Mouse (Mus musculus) 3134 (cell line): ENCODE results near the gene Iqca.

Source experiments
- DNase-seq: peaks from one replicate; pipeline ENCODE4 v3.0.0-alpha.2; 2011; ENCODE audit warnings: low spot score; ENCODE audit not compliant: insufficient read length; ENCODE audit errors: extremely low read depth

Gene Iqca

DNA sequence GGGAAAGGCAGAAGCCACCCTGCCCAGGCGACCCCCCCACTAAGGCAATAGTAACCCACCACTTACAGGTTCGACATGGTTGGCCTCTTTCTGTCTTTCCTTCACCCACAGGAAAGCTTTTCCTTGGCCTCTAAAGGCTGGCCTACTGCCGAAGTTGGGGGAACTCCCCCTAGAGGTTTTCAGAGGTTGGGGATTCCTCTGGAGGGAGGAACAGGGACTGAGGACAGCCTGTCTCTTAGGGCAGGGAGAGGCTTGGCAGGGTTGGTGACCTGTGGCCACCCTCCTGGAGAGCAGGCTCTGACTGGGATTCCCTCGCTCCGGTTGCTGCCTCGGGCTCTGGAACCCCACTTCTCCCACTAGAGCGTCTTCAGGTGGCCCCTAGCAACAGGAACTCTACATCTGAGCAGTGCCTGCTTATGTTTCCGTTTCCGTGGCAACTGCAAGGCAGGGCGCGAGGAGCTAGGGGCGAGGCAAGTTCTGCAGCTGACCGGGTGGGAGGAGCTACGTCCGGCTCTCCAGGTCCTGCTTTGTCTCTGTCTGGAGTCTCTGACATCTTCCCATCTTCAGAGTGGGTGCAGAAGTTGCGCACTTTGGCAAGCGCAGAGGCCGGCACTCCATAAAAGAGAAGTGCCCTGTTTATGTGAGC is at the start of gene Iqca:
Iqca (minus strand) TSS at position 303 of the 646 bp plus-strand sequence.
- DNase-seq: peak; percentile 34

DNA sequence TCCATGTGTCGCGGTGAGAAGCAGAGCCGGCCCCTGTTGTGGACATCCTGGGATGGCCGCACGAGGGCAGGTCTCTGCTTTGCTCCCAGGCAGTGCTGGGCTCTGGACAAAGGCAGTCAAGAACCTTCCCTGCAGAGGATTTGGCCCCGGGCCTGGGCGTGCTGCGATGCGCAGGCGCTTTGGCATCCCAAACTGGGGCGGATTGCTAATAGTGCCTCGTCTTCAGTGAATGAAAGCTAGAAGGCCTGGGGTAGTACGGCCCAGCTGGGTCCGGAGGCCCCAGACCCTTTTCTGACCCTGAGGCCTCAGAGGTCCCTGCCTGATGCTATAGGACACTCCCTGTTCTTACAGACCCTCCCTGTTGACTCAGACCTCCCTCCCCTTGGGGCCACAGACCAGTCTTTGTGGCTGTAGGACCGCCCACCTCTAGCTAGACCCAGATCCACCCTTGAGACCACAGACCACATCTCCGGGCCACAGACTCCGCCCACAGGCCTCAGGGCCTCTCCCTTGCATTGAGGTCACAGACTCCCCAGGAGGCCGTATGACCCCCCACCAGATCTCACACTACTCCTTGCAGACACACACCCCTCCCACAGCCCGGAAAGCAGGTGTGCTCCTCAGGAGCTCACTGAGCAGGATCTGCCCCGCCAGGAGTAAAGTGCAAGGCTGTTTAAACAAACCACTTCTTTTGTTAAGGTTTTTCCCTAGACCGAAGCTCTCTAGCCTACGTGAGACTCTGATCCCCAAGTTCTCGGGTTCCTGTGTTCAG is 49.2 kb upstream of the Iqca start:
- DNase-seq: peak; percentile 35

DNA sequence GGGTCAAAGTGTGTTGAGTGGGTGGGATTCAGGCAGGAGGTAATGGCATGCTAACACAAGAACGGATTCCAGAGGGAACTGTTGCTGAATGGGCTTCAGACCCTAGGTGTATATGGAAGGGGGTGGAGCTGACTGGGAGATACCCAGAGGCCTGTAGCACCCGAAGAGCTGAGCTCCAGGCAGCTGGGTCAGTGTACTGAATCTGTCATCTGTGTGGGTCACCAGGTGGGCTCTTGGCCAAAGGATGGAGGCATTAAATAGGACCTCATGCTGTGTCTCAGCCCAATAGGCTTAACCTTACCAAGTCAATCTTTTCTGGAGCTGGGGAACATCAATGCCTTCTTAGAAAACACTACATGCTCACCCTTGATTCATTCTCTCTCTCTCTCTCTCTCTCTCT is 48.5 kb upstream of the Iqca start:
- DNase-seq: no peak

DNA sequence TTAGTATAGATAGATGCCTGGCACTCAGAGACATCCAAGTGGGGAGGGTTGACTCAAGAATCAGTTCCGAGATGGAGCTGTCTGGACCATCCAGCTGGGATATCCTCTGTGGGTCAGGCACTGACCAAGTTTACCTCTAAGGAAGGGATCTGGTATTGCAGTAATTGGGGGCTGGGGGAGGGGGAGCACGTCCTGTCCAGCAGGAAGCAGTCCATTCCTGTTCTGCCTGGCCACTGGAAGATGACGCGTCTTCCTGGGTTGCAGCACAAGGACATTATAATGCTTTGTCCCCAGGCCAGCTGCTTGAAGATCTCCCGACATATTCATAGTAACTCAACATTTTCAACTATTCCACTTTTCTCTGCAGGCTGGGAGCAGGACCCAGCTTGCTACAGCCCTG is 48.0 kb upstream of the Iqca start:
- no peak for DNase-seq

DNA sequence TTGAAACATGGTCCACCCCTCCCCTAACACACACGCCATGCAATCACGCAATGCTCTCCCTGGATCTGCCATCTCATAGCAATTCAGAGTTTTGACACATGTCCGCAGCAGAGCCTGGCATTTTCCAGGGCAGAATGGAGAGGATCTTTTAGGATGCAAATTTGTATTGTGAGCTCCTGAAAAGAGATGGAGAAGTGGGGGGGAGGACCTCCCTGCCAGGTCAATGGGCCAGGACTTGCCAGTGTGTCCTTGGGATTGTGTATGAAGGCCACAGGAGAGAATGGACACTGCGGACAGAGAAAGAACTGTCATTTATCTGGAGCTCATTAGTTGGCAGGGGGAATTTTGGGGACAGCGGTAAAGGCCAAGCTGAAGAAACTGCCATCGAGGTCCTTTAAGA is 35.8 kb upstream of the Iqca start:
- DNase-seq: no peak

DNA sequence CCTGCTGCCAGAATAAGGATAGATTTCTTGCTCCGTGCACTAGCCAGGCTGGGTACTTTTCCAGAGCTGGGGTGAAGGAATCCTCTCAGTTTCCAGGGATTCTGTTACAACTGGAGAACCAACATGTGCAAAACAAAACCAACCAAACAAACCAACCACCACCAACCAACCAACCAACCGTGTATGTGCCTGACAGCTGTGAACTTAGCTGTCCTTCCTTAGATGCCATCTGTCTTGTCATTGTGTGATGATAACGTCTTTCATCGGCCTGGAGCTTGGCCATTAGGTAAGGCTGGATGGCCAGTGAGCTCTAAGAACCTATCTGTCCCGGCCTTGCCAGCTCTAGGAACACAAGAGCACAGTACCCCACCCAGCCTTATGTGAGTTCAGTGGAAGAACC is 33.7 kb upstream of the Iqca start:
- DNase-seq: no peak

DNA sequence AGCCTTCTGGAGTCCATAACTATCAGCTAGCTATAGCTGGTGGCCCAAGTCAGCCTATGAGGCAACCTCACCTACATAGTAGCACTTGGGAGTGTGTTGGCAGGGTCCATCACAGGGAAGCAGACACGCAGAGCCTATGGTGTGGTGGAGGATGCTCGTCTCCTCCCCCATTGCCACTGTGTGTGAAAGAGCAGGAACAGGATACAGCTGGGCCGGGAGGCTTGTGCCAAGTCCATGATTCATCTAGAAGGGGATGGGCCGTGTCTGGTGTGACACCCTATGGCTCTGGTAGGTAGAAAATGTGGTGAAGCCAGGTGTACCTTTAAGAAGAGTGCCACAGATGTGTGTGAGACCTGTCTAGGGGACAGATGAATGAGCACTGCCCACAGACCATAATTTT is 33.0 kb upstream of the Iqca start:
- peak; percentile 39 for DNase-seq

DNA sequence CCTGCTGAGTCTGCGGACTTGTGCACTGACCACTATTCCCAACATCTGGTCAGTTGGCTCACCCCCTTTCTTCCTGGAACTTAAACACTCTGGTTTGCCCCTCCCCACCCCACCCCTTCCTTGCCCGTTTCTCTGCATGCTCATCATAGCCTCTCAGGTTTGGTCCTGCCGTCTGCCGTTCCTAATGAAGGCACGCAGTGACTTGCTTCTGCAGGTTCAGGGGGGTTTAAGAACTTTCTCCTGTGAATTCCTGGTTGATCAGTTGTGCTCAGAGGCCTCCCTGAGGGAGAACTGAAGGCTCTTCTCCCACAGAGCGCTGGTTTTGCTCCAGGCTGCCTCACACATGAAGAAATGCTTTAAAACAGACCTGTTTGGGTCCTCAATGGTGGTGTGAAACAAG is 30.4 kb upstream of the Iqca start:
- no peak for DNase-seq

DNA sequence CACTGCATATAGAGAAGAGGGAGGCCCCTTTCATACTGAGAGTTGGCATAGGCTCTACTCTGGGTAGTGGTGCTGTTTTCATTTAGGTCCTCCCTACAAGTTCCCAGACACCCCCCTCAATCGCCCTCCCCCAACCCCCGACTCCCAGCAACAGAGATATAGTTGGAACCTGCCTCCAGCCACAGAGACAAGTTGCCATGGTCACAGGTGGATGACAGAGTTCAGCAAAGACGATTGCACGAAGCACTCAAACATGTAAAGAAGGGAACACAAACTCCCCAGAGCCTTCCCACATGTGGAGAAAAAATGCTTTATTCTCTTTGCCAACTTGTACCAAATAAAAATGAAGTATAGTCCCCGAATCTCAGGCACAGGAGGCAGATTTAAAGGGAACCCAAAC is 29.3 kb upstream of the Iqca start:
- DNase-seq: no peak

DNA sequence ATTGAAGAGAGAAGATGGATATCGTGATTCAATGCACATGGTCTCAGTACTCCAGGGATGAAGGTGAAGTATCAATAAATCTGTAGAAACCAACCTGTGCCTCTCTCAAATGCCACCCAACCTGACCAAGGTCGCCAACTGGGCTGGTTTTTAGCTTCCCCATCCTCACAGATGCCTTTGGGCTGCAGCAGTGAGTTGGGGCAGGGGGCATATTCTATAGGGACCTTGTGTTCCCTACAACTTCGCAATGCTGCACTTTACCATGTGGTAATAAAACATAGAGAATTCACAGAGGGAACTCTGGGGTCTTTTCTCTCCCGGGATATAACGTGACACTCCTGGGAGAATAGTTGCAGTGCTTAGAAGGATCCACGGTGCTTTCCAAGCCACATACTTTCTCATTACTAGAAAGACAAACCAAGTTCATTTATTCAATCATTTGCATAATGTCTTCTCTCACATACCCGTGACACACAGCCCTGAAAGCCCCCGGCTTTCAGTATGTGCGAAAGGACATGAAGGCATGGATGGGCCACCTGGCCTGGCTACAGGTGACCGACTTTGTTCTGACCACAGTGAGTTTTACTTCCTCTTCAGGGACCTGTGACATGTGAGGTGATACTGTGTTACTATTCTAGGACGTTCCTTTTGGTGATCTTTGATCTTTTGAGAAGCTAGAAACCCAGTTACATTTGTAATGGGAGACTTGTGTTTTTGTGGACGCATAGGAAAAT is 27.9 kb upstream of the Iqca start:
- no peak for DNase-seq

DNA sequence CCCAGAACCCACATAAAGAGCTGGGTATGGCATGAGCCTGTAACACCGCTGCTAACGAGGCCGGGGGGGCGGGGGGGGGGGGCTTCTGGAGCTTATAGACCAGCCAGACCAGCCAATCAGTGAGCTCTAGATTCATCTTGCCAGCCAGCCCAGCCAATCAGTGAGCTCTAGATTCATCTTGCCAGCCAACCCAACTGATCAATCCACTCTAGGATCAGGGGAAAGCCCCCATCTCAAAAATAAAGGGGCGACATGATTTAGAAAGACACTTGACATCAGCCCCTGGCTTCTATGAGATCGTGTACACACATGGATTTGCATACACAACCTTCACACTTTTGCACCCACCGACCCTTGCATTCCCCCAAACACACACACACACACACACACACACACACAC is 27.3 kb upstream of the Iqca start:
- no peak for DNase-seq

DNA sequence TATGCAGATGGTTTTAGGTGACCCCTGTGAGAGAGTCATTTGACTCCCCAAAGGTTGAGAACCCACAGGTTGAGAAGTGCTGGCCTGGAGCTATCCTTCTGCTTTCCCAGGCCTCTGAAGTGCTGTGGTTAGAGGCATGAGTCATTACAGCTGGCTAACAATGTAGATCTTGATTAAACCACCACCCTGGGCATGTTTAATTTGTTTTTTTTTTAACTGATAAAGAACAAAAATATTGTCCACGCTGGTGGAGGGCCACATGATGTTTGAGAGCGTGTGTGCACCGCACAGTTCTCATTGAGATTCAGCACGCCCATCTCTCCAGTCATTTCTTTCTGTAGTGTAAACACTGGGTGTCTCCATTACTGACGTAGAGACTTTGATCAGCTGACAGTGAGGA is 24.8 kb upstream of the Iqca start:
- DNase-seq: peak; percentile 22

DNA sequence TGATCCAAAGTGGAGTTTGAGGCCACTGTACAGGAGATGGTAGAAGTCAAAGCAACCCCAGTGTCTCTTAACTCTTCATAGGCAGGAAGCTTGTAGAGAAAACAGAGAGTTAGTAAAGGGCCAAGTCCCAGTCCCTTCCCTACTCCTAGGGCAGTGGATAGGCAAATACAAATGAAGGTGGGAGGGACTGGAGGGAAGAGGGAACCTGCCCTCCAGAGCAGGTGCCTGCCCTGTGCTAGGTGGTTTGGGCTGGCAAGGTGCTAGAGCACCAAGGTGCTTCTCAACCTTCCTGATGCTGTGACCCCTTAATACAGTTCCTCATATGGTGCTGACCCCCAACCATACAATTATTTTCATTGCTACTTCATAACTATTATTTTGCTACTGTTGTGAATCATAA is 24.4 kb upstream of the Iqca start:
- DNase-seq: no peak

DNA sequence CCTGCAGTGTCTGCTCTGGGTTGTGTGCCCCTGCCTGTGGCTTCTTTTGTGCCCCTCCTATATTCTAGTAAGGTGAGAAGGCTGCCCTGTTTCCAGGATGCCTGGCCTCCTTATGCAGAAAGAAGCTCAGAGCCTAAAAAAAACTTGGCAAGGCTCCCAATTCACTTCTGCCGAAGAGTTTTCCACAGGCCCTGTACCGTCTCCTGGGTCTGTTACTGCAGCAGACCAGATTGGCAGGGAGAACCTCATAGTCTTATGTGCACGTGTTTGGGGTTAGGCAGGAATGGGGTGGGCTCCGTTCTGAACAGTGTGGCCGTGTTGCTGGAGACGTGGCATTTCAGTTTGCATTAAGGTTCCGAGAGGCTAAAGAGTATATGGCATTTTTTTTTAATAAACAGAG is 23.0 kb upstream of the Iqca start:
- DNase-seq: no peak

DNA sequence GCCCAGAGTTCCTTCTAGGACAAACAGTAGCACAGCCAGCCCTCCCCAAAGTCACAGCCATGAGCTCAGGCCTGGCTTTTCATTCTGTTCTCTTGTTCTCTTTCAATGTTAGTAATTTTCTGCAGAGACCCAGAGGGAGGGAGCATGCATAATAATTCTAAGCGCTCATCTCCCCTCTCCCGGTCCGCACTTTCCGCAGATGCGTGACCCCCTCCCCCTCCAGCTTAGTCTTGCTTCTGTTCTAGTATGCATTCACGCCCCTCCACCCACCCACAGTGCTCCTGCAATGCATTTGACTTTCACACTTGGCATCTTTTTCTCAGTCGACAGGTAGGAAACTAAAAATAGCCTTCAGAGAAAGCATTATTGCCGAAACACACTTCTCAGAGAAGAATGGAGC is 21.1 kb upstream of the Iqca start:
- no peak for DNase-seq

DNA sequence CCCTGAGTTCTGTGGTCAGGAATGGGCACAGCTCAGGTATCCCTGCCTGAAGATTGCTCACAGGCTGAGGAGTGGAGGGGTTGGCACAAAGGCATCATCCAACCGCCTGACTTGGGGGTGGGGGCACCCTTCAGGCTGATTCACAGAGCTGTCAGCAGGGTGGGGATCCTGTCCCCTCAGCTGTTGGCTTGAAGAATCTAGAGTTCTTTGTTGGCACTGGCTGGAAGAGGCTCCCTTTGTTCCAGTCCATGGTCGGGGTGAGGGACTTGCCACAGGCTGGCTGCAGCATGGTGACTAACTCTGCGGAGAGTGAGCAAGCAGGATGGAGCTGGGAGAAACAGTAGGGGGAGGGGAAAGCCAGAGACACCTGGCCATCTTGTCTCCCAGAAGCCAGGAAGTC is 11.1 kb upstream of the Iqca start:
- DNase-seq: peak; percentile 83

DNA sequence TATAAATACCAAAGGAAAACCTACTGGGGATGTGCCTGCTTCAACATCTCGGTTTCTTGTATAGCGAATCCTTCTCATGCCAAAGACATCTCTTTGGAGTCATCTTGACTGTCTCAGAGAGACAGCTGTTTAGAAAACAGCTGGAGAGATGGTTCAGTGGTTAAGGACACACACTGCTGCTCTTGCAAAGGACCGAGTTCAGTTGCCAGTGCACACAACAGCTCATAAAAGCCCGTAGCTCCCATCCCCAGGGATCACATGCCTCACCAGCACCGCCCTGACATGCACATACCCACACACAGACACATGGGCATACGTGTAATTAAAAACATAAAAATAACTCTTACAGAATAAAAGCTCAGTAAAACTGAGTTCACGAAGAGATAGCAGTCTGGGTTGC is 10.0 kb upstream of the Iqca start:
- DNase-seq: no peak

DNA sequence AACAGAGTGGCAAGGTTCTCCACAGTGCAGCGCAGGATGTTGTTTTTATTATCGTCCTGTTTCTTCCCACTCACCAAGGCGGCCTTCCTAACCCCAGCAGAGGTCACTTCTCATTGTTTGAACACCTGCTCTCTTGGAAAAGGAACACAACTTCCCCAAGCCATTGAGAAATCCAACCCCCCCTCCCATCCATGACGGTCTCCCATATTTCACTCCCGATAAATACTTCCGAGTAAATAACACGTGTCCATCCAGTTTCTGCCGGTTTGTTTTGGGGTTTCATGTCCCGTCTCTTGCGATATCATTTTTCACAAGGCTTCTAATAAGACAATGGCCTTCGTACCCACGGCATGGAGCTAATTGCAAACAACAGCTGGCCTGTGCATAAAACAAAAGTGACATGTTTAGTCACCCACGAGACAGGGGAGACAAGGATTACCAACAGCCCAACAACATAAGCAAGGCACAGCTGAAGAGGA is 9.2 kb upstream of the Iqca start:
- no peak for DNase-seq

DNA sequence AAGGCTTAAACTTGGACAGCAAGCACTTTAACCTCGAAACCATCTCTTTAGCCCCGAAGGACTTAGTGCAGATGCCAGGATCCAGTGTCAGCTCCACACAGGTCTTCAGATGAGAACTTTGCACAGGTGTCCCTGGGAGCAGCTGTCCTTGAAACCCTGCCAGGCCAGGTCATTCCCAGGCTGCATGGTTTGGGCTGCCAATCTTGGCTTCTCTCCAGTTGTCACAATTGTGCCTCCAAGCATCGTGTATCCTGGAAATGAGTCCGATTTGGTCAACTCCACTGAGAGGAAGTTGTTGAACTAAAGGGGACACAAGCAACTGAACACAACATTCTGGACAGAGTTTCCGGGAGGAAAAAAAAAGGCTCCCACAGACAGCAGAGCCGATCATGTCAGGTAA is 8.4 kb upstream of the Iqca start:
- DNase-seq: no peak

DNA sequence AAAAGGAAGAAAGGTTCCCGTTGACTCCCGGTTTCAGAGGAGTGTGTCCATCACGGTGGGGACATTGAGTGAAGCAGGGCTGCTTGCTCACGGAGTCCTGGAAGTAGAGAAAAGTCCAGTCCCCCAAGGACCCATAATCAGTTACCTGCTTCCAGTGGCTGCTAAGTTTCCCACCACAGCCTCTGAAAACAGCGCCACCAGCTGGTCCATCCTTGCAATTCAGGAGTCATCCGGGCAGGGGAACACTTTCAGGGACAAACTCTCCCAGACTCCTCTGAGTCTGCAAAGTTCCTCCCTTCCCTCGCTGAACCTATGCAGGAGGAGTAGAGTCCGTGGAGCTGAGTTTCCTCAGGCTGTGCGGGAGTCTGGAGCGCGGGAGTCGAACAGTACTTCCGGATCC is 6.7 kb upstream of the Iqca start:
- DNase-seq: no peak

DNA sequence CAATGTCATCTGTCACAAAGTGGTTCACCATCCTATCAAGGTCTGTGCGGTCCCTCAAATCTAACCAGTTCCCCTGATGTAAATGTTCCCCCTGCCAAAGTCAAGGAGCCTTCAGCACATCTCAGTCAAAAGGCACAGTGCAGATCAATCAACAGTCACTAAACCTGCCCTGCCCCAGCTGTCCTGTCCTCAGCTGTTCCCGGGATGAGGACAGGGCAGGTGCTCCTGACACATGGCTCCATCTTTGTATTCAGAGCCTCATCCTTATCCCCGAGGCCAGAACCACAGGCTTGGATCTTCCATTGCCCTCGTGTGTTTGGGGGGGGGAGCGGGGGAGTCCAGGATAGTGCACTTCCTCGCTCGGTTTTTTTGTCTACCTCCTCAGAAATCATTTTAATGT is 3.4 kb upstream of the Iqca start:
- DNase-seq: no peak

DNA sequence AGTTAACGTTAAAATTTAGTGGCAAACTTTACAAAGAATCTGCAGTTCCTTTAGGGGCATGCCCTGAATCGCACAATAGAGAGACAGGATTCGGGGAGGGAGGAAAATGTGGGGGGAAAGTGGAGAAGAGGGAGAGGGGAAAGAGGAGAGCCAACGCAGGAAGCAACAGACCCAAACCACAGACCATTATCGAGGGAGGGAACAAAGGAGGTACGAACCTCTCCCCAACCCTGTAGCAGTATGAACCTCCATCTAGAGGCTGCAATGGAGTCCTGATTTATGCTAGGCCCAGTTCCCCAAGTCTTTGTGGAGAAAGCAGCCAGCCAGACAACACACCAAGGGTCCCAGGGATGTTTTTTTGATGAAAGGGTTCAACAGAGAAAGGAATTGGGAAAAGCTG is 586 bp upstream of the Iqca start:
- DNase-seq: no peak
